Mouse (Mus musculus) spleen, adult 2 months (tissue): Measurements from ENCODE around the gene Ndufaf4.

Source experiments
- CTCF ChIP-seq: fragments of 200-500 bp; IDR thresholded peaks from 2 replicates; pipeline ENCODE4 v1.5.1; 2011; ENCODE audit warnings: mild to moderate bottlenecking, inconsistent platforms; ENCODE audit not compliant: insufficient read depth, insufficient read length, insufficient replicate concordance; ENCODE audit errors: extremely low read depth
- POLR2A ChIP-seq: fragments of 200-500 bp; IDR thresholded peaks from 2 replicates; pipeline ENCODE4 v1.6.1; 2011; ENCODE audit warnings: low read depth, low read length, inconsistent platforms

DNA sequence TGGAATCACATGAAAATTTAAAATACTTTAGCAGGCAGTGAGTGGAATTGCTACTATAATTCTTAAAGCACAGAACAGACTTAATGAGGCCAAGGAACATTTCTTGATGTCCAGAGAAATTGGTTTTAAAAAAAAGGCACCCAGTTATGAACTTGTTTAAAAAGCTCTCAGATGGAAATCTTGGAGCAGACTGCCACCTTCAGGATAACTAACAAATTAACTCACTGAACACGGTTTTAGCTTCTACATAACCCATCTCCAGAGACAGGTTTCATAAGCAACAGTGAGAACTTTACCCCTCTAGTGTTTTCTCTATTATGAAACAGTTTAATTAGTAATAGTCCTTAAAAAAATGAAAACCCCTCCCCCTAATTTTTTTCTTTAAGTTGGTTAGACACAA lies 1.1 kb upstream of the Ndufaf4 start:
- TF ChIP-seq CTCF: no peak
- no peak for TF ChIP-seq POLR2A
